Mouse (Mus musculus) lung, adult 18-20 months (tissue): Measurements from ENCODE around the gene F13a1.
A peak's percentile ranks its signal among the peaks of the same experiment; 100 is the strongest.

Experiments used
- DNase-seq, 2 experiments: peaks; one replicate each; pipeline ENCODE4 v3.0.0; 2022; ENCODE audit warnings: mixed read lengths in 2 of 2

Gene F13a1

DNA sequence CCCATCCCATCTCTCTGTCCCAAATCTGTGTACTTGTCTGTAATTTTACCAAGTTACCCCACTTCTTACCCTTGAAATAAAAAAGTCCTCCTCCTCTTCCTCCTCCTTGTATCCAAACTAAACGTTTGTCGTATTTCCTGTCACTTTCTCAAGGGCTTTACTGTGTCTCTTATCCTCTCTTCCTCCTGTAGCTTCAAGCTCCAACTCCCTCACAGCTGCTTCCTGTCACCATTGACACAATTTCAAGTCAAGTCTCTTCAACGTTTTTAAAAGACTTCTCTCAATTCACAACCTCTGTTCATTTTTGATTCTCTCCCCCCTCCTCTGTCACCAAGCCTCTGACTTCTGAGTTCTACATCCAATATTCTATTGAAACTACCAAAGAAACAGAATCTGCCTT lies at the start of gene F13a1:
Gene F13a1, minus strand, starts transcription at position 119 of the 400 bp plus-strand sequence.
- no peak for DNase-seq

DNA sequence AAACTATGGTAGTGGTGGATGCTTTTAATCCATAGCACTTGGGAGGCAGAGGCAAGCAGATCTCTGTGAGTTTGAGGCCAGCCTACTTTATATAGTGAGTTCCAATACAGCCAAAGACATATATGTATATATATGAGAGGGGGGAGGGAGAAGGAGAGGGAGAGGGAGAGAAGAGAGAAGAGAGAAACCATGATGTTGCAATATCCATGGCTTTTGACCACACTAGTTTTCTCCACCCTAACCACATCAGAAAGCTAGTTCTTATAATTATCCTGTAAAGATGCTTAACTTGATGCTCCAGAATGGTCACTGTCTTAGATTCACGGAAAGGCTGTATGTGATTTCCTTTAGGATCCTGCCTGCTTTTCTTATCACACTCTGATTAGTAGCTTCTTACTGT lies 41.6 kb upstream of the F13a1 start:
- no peak for DNase-seq

DNA sequence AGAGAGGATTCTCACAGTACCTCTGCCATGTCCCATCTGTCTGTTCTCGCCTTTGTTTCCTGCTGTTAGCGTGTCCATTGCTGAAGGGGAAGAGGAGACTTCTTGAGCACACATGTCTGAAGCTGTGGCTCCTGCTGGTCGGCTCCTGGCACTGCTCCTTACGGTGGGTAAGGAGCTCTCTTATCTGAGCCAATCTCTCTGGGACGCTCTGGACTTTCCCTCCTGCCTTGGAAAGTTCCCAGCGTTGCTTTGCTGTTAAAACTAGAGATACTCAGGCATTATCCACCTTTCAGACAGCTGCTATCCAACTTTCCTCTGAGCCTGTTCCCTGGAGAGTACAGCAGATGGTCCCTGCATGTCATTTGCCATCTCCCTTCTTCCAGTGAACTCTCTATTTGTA lies 39.1 kb upstream of the F13a1 start:
- DNase-seq: no peak

DNA sequence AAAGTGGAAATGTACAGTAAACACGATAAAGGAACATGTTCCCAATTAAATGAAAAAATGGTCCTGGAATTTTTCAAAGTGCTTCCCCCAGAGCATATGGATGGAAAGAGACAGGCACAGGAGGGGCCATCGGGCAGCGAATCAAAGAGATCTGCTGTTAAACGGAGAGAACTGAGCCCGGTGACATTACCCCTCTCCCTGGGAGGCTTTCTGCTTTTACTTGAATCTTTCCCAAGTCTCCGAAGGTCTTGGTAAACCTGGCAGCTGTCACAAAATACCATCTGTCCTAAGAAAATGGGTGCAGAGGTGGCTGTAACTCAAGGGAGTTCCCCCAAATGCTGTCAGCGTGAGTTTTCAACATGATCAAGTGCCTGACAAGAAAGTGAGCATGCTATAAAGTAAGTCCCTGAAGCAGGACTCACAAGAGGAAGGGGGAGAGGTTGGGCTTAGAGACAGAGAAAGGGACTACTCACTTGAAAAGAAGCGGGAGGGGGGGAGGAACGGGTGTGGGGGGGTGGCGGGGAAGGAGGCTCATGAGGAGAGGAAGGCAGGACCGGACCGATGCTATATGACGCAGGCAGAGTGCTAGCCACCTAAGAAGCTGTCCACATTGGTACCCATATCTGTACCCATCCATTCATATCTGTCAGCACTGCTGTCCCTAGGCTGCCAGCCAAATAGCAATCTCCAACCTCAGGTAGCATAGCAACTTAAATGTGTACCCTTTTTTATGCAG lies 31.6 kb upstream of the F13a1 start:
- DNase-seq: no peak

DNA sequence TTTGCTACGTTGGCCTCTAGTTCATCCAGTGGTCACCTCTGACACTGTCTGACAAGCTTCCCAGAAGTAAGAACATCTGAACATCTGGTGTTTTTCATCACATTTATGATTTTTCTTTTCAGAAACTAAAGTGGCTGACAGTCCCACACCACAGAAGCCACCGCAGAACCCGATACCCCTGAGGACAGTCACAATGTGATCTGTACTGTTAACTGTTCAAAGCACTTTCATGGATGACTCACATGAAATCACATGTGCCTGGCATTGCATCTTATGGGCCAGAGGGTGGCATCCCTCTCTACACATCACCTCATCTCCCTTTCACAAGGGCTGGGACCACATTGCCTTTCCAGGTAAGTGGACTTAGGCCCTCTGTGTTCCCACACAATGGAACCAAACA lies 21.3 kb upstream of the F13a1 start:
- DNase-seq: no peak

DNA sequence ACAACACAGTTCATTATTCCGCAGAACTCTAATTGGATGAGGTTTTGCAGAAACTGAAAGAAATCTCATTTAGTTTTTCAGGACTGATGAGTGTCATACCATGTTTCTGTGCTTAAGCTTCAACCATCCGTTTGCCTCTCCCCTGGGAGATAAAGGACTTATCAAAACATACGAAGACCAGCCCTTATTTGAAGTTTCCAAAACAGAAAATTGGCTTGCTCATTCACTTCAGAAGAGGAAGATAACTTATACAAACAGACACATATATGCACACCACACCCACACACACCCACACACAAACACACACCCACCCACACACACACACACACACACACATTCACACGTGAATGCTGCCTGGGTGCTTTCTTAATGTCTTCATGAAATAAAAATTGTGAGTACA lies 20.8 kb upstream of the F13a1 start:
- no peak for DNase-seq

DNA sequence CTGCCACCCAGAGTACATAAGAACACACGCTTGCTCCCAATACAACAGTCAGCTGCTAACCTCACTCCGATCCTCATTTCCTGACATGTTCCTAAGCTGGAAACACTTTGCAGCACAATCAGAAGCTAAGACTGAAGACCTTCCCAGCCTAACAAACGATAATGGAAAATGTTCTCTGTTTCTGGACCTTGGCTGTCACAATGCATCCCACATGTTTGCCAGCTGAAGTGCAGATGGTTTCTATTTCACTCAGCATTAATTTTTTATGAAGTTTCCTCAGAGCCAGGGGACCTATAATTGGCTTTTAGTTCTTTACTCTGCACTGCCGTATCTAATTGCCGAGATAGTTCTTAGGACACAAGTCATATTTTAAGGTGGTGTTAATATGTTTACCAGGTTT lies 10.8 kb upstream of the F13a1 start:
- DNase-seq: peak in 1 of 2 experiments; percentile 6

DNA sequence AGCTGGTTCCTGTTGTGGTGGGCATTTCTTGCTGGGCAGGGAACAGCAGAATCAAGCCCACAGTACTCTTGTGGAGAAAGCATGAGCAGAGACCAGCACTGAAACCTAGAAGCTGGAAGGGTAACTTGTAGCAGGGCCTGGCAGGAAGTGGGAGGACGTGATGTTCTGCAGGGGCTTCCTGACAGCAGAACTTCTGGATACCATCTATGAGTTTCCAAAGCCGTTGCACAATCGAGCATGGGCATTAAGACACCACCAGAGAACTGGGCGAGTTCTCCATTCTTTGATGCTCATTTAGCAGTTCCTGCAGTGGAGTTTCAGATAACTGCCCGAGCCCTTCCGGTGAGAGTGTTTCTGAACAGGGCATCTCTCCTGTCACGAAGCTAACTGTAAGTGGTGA lies 6.6 kb upstream of the F13a1 start:
- peak; percentile 44 to 46 for DNase-seq

DNA sequence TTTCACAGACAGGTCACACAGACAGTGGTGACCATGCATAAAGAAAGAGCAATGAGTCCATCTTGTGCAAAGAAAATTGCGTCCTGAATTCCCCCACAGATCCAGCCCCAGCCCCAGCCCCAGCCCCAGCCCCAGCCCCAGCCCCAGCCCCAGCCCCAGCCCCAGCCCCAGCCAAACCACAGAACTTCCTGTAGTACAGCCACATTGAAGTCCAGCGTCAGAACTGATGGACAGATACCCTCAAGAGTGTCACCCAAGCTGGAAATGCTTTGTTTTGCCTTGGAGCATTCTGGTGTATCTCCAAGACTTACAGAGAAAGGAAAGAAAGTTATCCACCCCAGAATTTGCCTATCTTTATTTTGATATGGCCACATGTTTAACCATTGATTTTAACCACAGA lies 413 bp downstream of the F13a1 start:
- DNase-seq: no peak

DNA sequence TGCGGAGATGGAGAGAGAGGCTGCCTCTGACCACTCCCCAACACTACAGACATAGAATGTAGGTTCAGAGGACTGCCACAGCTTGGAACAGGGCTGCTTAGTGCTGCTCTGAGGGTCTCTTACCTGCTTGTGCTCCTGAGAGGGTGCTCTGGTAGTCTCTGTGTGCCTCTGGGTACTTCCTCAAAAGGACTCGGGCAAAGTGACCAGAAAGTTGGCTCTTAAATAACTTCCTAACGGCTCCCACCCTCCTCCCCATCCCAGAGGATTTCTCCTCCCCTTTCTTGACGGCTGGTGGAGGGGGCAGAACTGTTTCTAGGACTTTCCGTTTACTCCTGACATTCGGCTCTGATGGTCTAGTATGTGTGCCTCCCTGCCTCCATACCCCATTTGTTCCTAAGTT lies 1.0 kb downstream of the F13a1 start:
- no peak for DNase-seq

DNA sequence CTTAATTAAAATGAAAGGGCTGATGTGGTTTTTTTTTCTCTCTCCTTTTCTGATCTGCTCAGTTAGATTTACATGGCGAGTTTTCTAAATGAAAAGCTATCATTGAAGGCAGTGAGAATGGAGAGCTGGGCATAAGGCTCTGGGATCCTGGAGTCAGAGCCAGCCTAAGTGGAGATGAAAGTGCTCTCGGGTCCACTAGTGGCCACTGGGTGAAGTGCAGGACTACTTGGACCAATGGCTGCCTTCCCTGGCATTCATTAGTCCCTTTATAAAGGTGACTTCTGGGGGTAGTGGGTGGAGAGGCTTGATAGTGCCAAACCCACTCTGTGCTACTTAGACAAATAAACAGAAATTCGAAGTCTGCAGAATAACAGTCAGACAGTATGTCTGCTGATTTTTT lies 5.0 kb downstream of the F13a1 start:
- peak; percentile 14 to 21 for DNase-seq

DNA sequence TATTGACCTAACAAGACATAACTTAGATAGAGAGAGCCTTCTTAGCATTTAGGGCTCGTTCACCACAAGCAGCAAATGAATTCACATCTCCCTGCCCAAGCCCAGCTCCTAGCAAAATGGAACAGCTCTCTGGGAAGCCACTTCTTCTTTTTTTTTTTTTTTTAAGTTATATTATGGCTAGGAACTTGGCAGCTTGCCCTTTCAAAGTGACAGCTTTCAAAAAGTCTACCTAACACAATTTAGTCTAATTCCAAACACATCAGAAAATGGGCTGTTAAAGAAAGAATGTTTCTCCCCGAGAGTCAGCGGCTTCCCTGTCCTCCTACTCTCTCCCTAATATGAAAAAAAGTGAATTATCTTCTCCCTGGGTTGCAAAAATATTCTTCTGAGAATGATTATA lies 15.3 kb downstream of the F13a1 start:
- no peak for DNase-seq

DNA sequence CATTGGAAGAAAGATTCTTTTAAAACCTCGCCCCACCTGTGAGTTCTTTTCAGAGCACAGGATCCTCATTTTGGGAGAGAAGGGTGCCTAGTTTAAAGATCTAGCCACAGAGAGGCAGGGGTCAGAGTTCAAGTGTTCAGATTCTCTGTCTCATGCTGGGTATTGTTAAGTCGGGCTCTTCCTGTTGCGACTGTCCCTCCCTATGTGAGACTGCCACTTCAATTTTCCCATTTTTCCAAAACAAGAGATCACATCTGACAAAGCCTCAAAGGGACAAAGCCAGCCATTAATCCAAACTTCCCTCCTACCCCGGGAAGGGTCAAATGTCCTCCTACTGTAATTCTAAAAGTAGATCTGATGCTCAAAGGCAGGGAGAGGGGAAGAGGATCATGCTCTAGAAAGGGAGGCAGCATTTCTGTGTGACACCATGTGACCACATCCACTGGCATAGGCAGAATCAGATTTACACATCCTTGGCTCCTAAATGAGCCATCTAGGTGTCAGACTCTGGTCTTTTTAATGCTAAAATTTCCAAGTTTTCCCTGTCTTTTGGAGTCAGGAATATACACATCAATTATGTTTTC lies 24.0 kb downstream of the F13a1 start:
- DNase-seq: no peak

DNA sequence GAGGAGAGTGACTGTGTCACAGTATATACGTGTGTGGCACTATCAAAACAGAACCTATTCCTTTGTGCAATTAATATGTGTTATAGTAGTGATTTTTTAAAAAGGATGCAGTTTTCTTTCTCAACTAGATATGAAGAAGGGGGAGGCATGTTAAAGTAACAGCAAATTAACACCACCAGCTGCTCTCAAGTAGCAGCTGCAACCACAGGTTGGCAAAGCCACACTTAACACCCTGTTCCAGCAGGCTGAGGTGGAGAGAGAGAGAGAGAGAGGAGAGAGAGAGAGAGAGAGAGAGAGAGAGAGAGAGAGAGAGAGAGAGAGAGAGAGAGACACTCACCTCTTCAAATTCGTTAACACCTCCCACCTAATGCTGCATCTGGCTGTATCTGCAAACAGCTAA lies 28.5 kb downstream of the F13a1 start:
- no peak for DNase-seq

DNA sequence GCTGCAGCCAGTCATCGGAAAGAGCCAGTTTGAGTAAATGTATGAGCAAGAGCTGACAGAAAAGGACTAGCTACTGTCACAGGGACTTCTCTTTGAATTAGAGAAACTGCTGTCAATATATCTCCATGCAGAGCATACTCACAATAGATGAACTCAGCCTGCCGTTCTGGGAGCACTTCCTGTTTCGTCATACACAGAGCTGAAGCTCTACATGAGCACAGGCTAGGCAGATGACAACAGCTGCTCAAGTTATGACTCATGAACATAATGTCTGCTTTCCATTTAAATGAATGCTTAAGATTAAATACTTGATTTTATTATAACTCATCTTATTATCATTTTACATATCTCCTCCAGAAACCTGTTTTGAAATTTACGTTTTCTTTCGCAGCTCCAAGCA lies 39.3 kb downstream of the F13a1 start:
- DNase-seq: no peak

DNA sequence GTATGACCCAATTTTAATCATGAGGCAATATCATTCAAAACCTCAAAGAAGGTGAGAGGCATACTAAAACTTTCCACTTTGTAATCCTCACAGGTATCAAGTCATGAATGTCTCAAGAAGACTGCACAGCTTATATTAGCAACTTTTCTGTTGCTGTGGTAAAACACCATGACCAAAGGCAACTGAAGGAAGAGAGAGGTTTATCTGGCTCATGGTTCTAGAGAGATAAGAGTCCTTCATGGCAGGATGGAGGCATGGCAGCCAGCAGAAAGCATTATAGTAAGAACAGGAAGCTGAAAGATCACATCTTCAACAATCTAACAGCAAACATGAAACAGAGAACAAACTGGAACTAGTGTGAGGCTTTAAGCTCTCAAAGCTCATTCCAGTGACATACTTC lies 43.8 kb downstream of the F13a1 start:
- no peak for DNase-seq

DNA sequence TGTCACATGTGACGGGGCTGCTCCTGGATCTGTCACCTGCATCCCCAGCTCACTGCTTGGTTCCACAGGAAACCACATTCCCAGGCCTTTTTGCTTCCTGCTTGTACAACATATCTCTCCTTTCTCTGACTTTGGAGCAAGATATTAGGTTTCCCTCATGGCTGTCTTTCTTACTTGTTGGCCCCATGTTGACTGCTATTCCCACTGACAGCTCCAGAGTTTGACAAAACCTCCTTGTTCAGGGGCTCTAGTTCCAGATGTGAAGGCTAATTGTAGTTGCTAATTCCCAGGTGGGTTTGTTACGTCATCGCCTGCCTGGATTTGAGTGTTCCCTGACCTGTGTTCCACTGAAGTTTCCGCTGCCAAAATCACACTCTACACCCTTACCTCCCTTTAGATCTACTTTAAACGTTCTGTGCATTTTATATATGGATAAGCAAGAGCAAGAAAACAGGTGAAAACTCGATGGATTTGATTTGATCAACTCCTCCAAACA lies 50.8 kb downstream of the F13a1 start:
- no peak for DNase-seq

DNA sequence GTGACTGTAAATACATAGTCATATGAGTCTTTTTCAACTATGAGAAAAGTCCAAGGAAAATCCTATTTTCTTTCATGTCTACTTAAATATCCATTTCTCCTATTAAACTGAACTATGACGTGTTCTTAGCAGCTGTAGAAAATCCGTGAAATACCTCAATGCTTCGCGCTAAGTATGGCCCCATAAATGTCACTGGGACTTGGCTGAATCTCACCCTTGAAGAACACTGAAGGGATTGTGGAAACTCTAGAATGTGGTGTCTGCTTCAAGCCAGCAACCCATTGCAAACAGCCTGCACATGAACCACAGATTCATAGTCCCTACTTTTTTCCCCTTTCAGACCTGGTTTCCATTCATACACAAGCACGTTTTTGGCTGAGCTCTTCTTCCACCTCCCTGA lies 56.5 kb downstream of the F13a1 start:
- DNase-seq: no peak

DNA sequence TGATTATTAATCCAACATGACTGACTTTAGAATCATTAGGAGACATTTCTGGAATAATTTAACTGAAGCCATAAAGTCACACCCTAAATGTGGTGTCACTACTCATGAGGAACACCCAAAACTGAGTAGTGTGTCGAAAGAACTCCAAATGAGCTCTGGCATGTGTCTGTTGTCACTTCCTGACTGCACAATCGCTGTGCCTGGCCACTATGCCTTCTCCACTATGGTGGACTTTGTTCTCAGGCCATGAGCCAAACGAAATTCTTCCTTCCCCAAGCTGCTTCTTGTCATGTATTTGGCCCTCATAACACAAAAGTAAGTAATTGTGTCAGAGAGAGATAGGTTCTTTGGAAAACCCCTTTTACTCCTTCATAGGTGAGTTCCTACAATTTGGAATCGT lies 61.7 kb downstream of the F13a1 start:
- no peak for DNase-seq

DNA sequence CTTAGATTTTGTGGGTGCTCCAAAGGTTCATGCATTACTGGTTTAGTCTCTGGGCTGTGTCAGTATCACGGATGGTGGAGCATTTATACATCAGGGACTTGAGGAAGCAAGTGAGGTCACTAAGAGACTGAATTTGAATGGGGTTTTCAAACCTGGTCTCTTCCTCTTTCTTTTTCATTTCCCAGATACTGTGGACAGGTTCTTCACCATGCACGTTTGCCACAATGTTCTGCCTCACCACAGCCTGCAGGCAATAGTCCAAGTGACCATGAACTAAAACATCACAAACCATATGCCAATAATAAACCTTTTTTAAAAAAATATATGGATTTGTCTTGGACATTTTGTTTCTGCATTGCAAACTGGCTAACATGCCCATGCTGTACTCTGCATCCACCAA lies 77.0 kb downstream of the F13a1 start:
- DNase-seq: no peak

DNA sequence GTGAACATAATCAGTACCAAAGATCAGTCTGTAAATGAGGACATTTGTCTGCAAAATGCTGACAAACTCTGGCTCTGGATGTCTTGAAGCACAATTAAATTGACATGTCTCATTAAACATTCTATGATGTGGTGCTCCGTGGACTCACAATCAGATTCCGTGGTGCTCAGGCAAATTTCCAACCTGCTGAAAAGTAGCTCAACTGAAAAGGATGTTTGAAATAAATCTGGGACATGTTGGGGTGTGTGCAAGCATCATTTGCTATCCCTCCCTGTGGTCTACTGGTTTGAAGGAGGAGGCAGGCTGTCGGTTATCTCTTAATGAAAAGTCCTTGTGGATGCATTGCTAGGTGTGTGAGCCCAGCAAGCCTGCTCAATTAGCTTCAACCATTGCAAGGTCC lies 77.8 kb downstream of the F13a1 start:
- DNase-seq: no peak

DNA sequence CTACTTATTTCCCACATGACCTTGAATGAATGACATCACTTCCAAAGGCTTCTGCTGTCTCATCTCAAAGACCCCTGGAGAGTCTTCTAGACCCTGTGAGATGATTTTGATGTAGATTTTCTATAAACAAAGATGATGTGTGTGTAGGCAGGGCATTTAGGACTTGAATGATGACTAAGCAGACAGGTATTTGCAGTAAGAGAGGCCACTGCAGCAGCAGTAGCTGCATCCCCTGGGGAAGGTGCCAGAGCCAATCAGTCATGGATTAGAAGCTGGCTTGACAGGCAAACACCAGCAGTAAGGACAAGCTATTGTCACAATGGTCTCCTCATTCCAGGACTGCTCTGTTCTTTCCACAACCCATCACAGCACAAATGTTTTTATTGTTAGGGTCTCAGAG lies 87.1 kb downstream of the F13a1 start:
- DNase-seq: no peak

DNA sequence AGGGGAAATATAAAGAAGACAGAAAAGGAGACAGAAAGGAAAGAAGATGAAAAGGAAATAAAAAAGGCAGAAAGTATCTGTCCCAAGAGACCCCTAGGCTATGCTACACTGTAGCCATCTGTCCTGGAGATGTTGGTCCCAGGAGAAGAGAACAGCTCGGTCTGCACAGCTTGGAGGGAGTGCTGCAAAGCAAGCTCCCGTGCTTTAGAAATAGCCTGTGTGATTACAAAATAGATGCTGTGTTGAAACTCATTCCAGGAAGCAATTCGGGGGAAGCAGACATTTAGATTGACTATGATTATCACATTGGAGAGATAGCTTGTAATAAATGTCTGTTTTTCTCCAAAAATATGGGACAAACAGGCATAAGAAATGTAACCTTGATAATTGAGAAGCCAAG lies 91.0 kb downstream of the F13a1 start:
- DNase-seq: no peak

DNA sequence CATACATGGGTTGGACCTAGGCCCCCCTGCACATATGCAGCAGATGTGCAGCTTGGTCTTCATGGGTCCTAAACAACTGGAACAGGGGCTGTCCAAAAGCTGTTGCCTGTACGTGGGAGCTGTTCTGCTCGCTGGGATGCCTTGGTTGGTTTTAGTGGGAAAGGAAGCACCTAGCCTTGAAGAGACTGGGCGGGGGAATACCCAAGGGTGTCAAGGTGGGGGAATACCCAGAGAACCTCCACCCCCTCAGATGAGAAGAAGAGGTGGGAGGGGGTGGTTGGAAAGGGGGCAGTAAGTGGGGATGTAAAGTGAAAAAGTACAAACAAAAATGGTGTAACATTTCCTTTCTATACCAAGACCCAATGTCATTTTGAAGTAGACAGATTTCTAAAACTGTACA lies 95.1 kb downstream of the F13a1 start:
- no peak for DNase-seq

DNA sequence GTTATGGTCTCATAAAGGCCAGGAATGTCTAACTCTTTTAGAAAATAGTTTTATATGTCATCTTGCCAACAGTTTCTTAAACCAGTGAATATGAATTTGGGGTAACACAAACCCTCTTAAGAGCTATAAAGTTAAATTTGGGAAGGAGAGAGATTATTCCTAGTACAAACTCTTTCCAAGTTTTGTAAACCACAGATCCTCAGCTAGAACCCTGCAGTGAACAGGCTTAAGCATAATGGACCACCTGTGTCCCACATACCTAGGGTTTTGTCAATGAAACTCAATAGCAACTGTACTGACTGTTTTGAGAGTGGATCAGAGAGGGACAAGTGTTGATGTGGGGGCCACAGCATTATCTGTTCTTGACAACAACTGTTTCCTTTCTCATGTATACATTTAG lies 96.4 kb downstream of the F13a1 start:
- no peak for DNase-seq
